Mouse (Mus musculus): ENCODE data around the gene Eef1b2.

DNA sequence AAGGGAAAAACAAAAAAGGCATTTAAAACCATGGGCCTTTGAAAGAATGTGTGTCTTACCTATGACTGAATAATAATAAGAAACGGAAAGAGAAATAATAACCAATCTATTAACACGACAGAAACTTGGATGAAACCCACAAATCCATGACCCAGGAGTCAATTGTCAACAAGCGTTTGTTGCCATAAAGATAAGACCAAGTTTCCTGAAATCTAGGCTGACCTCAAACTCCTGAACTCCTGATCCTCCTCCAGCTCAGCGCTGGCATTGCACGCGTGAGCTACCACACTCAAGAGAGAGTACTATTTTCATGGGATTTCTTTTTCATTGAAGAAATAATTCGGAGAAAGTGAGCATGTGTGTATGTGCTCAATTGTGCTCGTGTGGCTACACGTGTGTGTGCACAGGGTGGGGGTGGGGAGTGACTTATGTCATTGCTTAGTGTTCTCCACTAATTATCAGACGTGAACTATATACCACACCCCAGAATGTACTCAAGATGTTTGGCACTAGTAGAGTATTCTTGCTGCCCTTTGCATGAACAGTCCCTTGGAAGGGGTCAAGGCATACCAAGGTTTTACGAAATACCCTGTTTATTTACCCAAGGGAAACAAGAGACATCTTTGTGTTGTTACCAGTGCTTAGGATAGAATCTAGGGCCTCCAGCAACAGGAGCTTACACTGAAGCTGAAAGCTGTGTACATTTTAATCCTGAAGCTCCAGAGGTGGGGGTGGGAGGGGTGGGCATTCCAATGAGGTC lies 15.9 kb downstream of the Eef1b2 start:
- TF ChIP-seq POLR2A (IDR thresholded peaks at IDR 0.05; ENCODE audit: low read depth, low read length) (no peak), CTCF (IDR thresholded peaks at IDR 0.05; ENCODE audit: extremely low read depth, insufficient read length, insufficient replicate concordance, low read depth, low read length) (no peak)
